ENCODE assay signal across 32 mouse cellular contexts in genomic region chr5:128707271-128707670, GRCm38 (mm10). TPM values are rescaled to one million over a fixed set of nuclear protein-coding genes. Genes with fewer than 3 reads are reported as not detected.
"Had no signal": no experiment of that assay in that cellular context is flagged by ENCODE, and none has a peak within 500 bp of the region (broad histone marks: within the 10 kb centered on the region; RNA-seq: fewer than 3 reads in every experiment).

No protein-coding gene starts in this region.

- H3K9me3 ChIP-seq: heart, embryonic 10.5 days; intestine, embryonic 15.5 days had no signal

- H3K36me3 ChIP-seq: heart, embryonic 10.5 days; heart, embryonic 12.5 days; hindbrain, embryonic 10.5 days; hindbrain, embryonic 12.5 days; intestine, embryonic 15.5 days; limb, embryonic 10.5 days; limb, embryonic 12.5 days; liver, embryonic 13.5 days had no signal

- H3K4me1 ChIP-seq: liver, embryonic 13.5 days had no signal

- H3K4me3 ChIP-seq: gastrocnemius, adult 2 months; heart, embryonic 10.5 days; heart, embryonic 12.5 days; hindbrain, embryonic 10.5 days; hindbrain, embryonic 12.5 days; intestine, embryonic 15.5 days; layer of hippocampus, adult 2 months; left cerebral cortex, adult 2 months; limb, embryonic 10.5 days; limb, embryonic 12.5 days; liver, embryonic 13.5 days had no signal

- ATAC-seq: hindbrain, embryonic 16.5 days; inflammation-experienced regulatory T-cells, adult 6 months; intestine, embryonic 15.5 days; intestine, postnatal 0 days had no signal

- H3K27ac ChIP-seq: gastrocnemius, adult 2 months; heart, embryonic 10.5 days; hindbrain, embryonic 10.5 days; hindbrain, embryonic 12.5 days; hindbrain, embryonic 14.5 days; intestine, embryonic 15.5 days; layer of hippocampus, adult 2 months; left cerebral cortex, adult 2 months; limb, embryonic 10.5 days; limb, embryonic 12.5 days; liver, embryonic 13.5 days had no signal

- H3K27me3 ChIP-seq: heart, embryonic 12.5 days; hindbrain, embryonic 12.5 days; intestine, embryonic 15.5 days; limb, embryonic 12.5 days; liver, embryonic 13.5 days had no signal

- DNase-seq: gastrocnemius, adult 2 months; gastrocnemius, postnatal 10 days; gastrocnemius, postnatal 25 days; heart, postnatal 10 days; heart, postnatal 4 days; kidney, adult 18-20 months; kidney, adult 8-10 months; kidney, postnatal 10 days; kidney, postnatal 25 days; kidney, postnatal 4 days; liver; liver, embryonic 13.5 days had no signal

RNA-seq across cellular contexts. Expression of gene Piwil1, which starts 4.9 kb away (rescaled TPM):
- total RNA-seq: gastrocnemius, adult 2 months; gastrocnemius, postnatal 25 days; granulocyte monocyte progenitor cell, adult 5-6 weeks; heart, adult 8-10 months; heart, postnatal 10 days; heart, postnatal 25 days; heart, postnatal 4 days; left cerebral cortex, adult 2 months had no signal
- polyA plus RNA-seq: heart, embryonic 10.5 days; heart, embryonic 12.5 days; heart, embryonic 14.5 days; heart, embryonic 16.5 days; hindbrain, embryonic 10.5 days; inflammation-experienced regulatory T-cells, adult 6 months; intestine, embryonic 15.5 days; intestine, postnatal 0 days; kidney, embryonic 14.5 days; limb, embryonic 10.5 days; limb, embryonic 12.5 days; liver, embryonic 11.5 days; liver, embryonic 13.5 days had no signal
